Mouse (Mus musculus): Measurements from ENCODE around the gene Cntn3.
"Not testable (repeated sequence)": the region's sequence is repeated elsewhere in the genome, so short reads cannot be mapped to it uniquely, and the experiment has no call there.

Cntn3 gene

DNA sequence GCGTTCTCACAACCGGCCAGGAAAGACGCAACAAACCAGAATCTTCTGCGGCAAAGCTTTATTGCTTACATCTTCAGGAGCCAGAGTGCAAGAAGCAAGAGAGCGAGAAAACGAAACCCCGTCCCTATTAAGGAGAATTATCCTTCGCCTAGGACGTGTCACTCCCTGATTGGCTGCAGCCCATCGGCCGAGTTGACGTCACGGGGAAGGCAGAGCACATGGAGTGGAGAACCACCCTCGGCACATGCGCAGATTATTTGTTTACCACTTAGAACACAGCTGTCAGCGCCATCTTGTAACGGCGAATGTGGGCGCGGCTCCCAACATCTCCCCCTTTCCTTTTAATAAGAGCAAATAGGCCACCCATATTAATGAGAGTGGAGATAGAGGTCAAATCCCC lies at the start of gene Cntn3:
Cntn3 (minus strand) TSS at position 101 of the 400 bp plus-strand sequence.
- not testable (repeated sequence) for DNase-seq

- DNase-seq, result no peak
Observed at GRCm38 (mm10) chr6:102600773-102601172, 27.9 kb upstream of the Cntn3 start.

GRCm38 (mm10) chr6:102597756-102598155 lies 24.9 kb upstream of the Cntn3 start:
- no peak for DNase-seq

DNA sequence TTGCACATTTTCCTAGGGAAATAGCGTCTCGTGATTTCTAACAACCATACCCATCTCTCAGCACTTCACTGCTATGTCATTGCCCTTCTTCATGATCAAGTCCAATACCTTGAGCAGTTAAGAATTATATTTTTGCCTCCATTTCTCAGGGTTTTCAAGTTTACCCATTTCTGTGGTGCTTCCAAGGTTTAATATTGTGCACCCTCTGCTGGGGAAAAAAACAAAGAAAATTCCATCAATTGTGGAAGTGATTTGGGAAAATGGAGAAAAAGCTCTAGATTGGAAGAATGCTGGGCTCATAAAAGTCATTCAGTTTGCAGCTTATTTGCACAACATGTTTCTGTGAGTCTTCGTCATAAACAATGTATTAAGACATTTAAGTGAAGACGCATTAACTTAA lies 17.2 kb upstream of the Cntn3 start:
- DNase-seq, result no peak

DNA sequence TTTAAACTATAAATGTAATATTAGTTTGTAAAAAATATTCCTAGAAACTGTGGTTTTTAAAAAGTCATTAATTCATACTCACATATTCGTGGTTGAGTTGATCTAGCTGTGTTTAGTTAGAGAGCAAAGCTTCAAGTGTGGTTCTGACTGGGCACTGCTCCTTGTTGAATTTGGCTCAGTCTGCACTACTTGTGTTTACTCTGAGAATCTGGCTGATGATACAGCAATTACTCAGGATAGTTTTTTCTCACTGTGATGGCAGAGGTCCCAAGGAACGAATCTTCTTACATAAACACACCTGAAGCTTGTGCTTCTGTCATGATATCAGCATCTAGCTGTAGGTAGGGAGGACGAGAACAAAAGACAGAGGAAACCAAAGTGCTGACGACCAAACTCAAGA lies 16.4 kb upstream of the Cntn3 start:
- DNase-seq, result no peak

GRCm38 (mm10) chr6:102586056-102586455 lies 13.2 kb upstream of the Cntn3 start:
- DNase-seq, result no peak

- DNase-seq, result no peak
Observed at GRCm38 (mm10) chr6:102583578-102583977, 10.7 kb upstream of the Cntn3 start.

DNA sequence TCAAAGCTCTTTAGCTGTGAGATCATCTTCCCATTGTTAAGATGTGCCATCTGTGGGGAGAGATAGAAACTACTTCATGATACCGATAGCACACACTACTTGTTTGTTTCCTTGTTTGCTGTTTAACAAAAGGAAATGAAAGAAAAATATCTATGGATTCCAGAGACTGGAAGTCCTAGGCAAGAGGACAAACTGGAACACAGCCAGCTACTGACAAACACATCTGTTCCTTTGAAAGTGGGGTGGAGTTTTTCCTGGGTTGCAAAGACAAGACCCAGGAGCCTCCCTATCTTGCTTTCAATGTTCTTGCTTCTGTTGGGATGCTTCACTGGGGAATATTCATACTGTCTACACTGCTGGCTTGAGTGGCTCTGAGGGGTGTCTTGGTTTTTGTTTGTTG lies 5.4 kb downstream of the Cntn3 start:
- no peak for DNase-seq

DNA sequence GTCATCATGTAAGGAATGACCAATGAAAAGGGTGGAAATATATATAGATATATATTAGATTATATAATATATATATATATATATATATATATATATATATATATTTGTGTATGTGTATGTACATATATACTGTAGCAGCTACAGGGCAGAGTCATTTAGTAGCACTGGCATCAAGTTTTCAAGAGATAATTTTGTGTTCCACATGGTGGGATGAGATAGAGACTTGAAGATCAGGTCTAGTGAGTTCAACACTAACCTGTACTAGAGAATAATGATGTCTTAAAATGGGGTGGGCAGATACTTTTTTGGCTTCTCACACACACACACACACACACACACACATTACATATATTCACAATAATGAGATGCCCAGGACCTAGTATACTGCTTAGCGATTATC lies 7.7 kb downstream of the Cntn3 start:
- no peak for DNase-seq

DNA sequence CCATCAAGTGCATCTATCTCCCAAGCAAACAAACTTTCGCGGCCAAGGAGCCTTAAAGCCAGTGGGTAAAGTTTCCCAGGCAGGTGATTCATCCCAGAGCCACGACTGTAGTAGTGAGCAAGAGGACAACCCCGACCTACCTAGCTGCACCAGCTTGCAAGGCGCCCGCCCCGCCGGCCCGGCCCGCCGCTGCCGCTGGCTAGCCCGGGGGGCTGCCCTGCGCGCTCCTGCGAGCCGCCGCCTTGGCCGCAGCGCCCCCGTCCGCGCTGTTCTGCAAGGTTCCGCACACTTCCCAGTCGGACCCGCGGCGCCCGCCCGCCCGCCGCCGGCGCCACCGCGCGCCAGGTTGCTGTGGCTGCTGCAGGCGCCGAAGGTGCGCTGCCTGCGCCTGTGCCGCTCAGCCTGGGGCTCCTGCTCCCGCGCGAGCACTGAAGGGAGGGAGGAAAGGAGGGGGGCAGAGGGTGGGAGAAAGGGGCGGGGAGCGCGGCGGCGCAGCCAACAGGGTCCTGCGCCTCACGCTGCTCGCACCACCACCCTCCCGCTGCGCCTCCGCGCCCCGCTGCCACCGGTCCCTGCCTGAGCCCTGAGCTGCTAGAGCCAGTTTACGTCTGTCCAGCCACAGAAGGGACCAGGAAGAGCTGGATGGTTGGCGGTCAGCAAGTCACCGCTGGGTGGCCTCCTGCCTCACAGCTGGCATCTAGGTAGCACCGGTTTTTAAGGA lies 8.7 kb downstream of the Cntn3 start:
- no peak for DNase-seq

- no peak for DNase-seq
Observed at GRCm38 (mm10) chr6:102563431-102563830, 9.5 kb downstream of the Cntn3 start.

DNA sequence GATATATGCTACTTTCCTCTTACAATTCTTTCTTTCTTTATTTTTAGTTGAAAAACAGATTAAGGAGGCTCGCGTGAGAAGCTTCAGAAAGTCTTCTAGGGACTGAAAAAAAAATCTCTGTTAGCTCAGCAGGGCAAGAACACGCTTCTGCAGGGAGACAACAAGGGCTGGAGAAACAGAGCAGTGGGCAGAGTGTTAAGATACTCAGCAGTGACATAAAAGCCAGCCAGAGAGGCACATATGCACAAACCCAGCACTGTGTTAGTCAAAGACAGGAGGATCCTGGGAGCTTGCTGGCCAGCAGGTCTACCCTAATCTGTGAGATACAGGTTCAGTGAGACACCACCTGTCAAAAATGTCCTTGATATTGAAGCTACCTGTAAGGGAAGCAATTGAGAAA lies 15.4 kb downstream of the Cntn3 start:
- no peak for DNase-seq

DNA sequence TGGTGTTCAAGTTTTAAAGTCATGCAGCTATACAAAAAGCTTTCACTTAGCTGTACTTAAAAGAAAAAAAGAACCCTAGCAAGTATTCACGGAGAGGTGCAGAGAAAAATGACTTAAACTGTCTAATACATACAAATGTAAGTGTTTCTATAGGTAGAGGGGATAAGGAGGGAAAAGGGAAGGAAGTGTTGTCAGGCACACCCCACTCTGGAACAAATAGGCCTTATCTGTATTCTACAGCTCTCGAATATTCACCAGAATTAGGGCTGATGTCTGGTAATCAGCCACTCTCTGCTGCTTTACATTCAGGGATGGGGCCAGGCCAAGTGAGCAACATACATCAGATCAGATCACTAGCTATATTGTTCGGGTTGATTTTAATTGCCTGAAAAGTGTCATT lies 16.4 kb downstream of the Cntn3 start:
- no peak for DNase-seq

GRCm38 (mm10) chr6:102555814-102556437 lies 17.0 kb downstream of the Cntn3 start:
- DNase-seq, result no peak

GRCm38 (mm10) chr6:102555067-102555657 lies 17.7 kb downstream of the Cntn3 start:
- DNase-seq, result no peak

GRCm38 (mm10) chr6:102541633-102542412 lies 31.1 kb downstream of the Cntn3 start:
- DNase-seq, result no peak

DNA sequence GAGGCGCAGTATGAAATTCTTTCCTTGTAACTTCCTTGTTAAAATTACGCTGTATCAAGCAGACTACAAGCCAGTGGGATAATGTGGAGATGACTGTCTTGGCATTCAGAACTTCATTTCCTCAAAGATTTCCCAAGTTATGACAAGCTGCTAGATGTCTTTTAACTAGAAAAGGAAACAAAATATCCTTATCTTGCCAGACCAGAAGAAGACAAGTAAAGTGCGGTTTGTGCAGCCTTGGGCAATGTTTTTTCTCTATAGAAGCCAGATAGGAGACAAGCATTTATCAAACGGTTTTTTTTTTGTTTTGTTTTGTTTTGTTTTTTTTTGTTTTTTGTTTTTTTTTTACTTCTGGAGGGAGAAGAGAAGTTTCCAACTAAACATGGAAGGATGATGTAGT lies 37.3 kb downstream of the Cntn3 start:
- DNase-seq, result no peak

DNA sequence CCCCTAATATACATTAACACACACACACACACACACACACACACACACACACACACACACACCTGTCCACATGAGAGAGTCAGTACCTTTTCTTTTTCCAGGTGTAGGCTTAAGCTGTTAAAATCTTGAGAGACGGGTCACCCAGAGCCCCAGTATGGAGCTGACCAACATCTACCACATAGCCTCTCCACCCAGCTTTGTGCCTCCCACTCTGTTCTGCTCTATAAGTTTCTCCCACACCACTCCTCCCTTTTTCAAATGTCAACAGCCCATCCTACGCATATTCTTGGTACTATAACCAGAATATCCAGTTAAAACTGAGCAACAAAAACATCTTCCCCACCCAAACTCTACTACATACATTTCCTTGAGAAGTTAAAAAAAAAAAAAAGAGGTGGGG lies 49.9 kb downstream of the Cntn3 start:
- DNase-seq, result no peak

GRCm38 (mm10) chr6:102520977-102521376 lies 51.9 kb downstream of the Cntn3 start:
- no peak for DNase-seq

GRCm38 (mm10) chr6:102515231-102515630 lies 57.7 kb downstream of the Cntn3 start:
- no peak for DNase-seq

DNA sequence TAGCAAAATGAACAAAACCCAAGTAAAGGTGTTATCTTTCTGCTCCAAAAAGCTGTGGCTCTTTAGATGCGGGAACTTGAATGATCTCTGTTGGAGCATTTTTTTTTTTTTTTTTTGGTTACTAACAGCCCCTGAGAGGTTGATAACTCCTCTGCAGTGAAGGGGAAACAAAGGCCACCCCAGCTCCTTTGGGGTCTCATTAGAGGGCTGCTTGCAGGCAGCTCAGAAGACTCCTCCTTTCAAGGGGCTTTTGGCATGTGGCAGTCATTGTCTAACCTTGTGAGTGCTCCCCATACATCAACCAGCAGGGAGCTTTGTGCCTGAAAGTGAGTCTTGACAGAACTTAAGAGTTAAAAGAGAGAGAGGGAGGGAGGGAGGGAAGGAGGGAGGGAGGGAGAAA lies 60.8 kb downstream of the Cntn3 start:
- DNase-seq, result no peak

DNA sequence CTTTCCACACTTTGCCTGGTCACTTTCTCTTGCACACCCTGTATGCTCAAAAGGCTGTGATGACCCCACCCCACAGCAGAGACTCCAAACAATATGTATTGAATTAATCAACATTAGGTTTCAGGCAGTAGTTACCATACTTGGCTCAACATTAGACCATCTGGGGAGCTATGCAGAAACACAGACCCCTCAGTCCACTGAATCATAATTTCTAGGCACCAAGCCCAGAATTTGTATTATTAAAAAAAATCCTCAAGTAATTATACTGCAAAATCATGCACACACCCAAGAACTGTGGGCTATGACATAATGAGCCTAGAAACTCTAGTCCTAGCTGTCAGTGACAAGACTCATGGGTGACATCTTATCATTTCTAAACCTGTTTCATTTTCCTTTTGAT lies 87.4 kb downstream of the Cntn3 start:
- DNase-seq, result no peak

DNA sequence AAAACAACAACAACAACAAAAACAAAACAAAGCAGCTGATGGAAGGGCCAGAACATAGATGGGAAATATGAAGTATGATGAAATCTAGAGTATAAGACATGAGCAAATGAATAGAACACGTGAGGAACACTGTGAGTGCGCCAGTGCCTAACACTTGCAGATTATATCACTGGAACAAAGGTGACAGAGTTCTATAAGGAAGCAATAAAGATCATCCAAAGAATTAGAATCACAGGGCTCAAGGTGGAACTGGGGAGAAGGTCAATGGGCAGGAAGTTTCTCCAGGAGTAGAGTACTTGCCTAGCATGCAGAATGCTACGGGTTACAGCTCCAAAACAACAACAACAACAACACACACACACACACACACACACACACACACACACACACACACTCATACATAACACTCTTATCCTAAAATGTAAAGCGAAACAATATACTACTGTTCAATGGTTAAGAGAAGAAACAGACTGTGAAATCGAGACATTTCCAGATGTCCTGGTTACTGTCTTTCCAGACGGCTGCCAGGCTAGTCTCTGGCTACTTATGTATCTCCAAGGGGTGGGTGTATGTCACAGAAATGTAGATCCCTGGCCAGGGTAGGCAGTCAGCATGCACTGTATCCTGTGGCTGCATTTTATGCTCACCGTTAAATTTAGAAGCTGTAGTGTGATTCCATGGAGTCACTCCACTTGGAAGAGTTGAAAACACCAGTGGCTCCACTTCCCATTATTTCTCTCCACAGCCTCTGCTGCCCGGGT lies 94.4 kb downstream of the Cntn3 start:
- DNase-seq, result no peak
